Mouse (Mus musculus) heart, postnatal 0 days (tissue): ENCODE data around the gene Cyp4f40. TPM values are rescaled to one million over a fixed set of nuclear protein-coding genes. Genes with fewer than 3 reads are reported as not detected.
"Not testable (repeated sequence)": the region's sequence is repeated elsewhere in the genome, so short reads cannot be mapped to it uniquely, and the experiment has no call there.

ENCODE experiments used
- ATAC-seq: fragments of 200-750 bp; cut with Nextera tagmentation; 2 replicates; pipeline ENCODE4 v1.8.0; 2017; ENCODE audit warnings: low read depth, moderate number of reproducible peaks, moderate library complexity; ENCODE audit not compliant: insufficient read depth
- DNase-seq: peaks from one replicate; pipeline ENCODE4 v3.0.0-alpha.2; 2016; ENCODE audit warnings: low spot score
- H3K27ac ChIP-seq: fragments of 300-500 bp; sonication (generic); 2 replicates; pipeline ENCODE4 v1.5.1; 2014; ENCODE audit warnings: low read depth, mild to moderate bottlenecking
- H3K27me3 ChIP-seq: fragments of 300-500 bp; sonication (generic); 2 replicates; pipeline ENCODE4 v1.6.1; 2014; ENCODE audit warnings: low read length, mixed read lengths; ENCODE audit not compliant: control insufficient read depth, insufficient read depth
- H3K36me3 ChIP-seq: fragments of 300-500 bp; sonication (generic); replicated peaks from 2 replicates; pipeline ENCODE4 v1.6.1; 2014; ENCODE audit warnings: low read length, mixed read lengths; ENCODE audit not compliant: control insufficient read depth, insufficient read depth
- H3K4me1 ChIP-seq: fragments of 300-500 bp; sonication (generic); 2 replicates; pipeline ENCODE4 v1.6.1; 2014; ENCODE audit warnings: antibody characterized with exemption; ENCODE audit not compliant: control insufficient read depth, insufficient read depth
- H3K4me2 ChIP-seq: fragments of 300-500 bp; sonication (generic); 2 replicates; pipeline ENCODE4 v1.6.1; 2014; ENCODE audit warnings: low read depth, mild to moderate bottlenecking, low read length, moderate library complexity
- H3K4me3 ChIP-seq: fragments of 300-500 bp; sonication (generic); 2 replicates; pipeline ENCODE4 v1.5.1; 2014; ENCODE audit warnings: low read depth, low read length
- H3K9ac ChIP-seq: fragments of 300-500 bp; sonication (generic); replicated peaks from 2 replicates; pipeline ENCODE4 v1.6.1; 2014; ENCODE audit warnings: low read depth, low read length, mixed read lengths
- H3K9me3 ChIP-seq: fragments of 300-500 bp; sonication (generic); replicated peaks from 2 replicates; pipeline ENCODE4 v1.6.1; 2016; ENCODE audit warnings: low read length; ENCODE audit not compliant: control insufficient read depth
- CTCF ChIP-seq: IDR thresholded peaks from 2 replicates; pipeline ENCODE4 v1.5.1; 2016; ENCODE audit warnings: antibody characterized with exemption, control low read depth, low read depth
- EP300 ChIP-seq: IDR thresholded peaks from 2 replicates; pipeline ENCODE4 v1.6.1; 2016; ENCODE audit warnings: antibody characterized with exemption, low read depth
- WGBS: fragments of 180-500 bp; shearing (Covaris S2); extraction: QIAGEN DNeasy Blood & Tissue Kit; methylation state at CpG from one replicate; pipeline ENCODE4 v1.1.7; 2014; 5-methylcytosine and 5-hydroxymethylcytosine counted together
- polyA plus RNA-seq: library from polyadenylated mRNA; unstranded; fragments of >200 nt; fragmentation: Nextera tagmentation; extraction: Ambion mirVana; gene quantifications from 2 replicates; pipeline ENCODE4 v1.2.1, GENCODE M21; 2015
- total RNA-seq: library from RNA; depleted of rRNA; stranded (reverse); fragments of >200 nt; gene quantifications from 2 replicates; pipeline ENCODE4 v1.2.3, GENCODE M21; 2014; ENCODE audit warnings: low replicate concordance; rRNA removed

Cyp4f40 gene
- total RNA-seq (not detected in 2 replicates), polyA plus RNA-seq (not detected in 2 replicates)

GRCm38 (mm10) chr17:32658712-32659111 is at the start of gene Cyp4f40:
Cyp4f40 (plus strand) TSS chr17:32658900.
- no peaks in the 10 kb centered on the region for H3K9me3 ChIP-seq
- no peaks in the 10 kb centered on the region for H3K4me1 ChIP-seq
- DNase-seq (no peak), ATAC-seq (peak; percentile 49; the same call in 1 of the 2 replicates)
- WGBS = 16% methylated on average over 2 of the region's 2 CpGs
- no peaks in the 10 kb centered on the region for H3K27me3 ChIP-seq
- no peak within 1 kb of the TSS for H3K4me2 ChIP-seq
- H3K36me3 ChIP-seq = no peaks in the 10 kb centered on the region
- H3K9ac ChIP-seq = no peak within 1 kb of the TSS
- H3K4me3 ChIP-seq = no peak within 1 kb of the TSS
- TF ChIP-seq CTCF (no peak), EP300 (no peak)
- no peak within 1 kb of the TSS for H3K27ac ChIP-seq

GRCm38 (mm10) chr17:32610231-32610630 is 48.5 kb upstream of the Cyp4f40 start:
- DNase-seq, ATAC-seq: not testable (repeated sequence)

GRCm38 (mm10) chr17:32610896-32611295 is 47.8 kb upstream of the Cyp4f40 start:
- Histone ChIP-seq H3K9me3 (no peaks in the 10 kb centered on the region), H3K27me3 (no peaks in the 10 kb centered on the region), H3K4me1 (no peaks in the 10 kb centered on the region), H3K36me3 (no peaks in the 10 kb centered on the region), H3K9ac (no peak overlapping the region), H3K27ac (no peak overlapping the region), H3K4me2 (no peak overlapping the region), H3K4me3 (no peak overlapping the region)
- DNase-seq = no peak
- TF ChIP-seq EP300 (no peak), CTCF (no peak)
- no peak for ATAC-seq
- WGBS = 79% methylated on average over 3 of the region's 3 CpGs

More at GRCm38 (mm10) chr17:32610231-32610630, 48.5 kb upstream of the Cyp4f40 start:
- not testable (repeated sequence) for H3K9ac ChIP-seq, H3K9me3 ChIP-seq, H3K4me3 ChIP-seq, H3K27me3 ChIP-seq, H3K4me1 ChIP-seq, H3K36me3 ChIP-seq, H3K4me2 ChIP-seq, H3K27ac ChIP-seq
- 69% methylated on average over 3 of the region's 3 CpGs for WGBS

- Histone ChIP-seq H3K27me3 (no peaks in the 10 kb centered on the region), H3K4me1 (no peaks in the 10 kb centered on the region), H3K27ac (no peak overlapping the region), H3K9ac (no peak overlapping the region), H3K4me2 (no peak overlapping the region), H3K4me3 (no peak overlapping the region), H3K36me3 (no peaks in the 10 kb centered on the region), H3K9me3 (no peaks in the 10 kb centered on the region)
- no peak for DNase-seq
- WGBS = 58% methylated on average over 3 of the region's 3 CpGs
- ATAC-seq = no peak
- TF ChIP-seq CTCF (no peak), EP300 (no peak)
Measured at GRCm38 (mm10) chr17:32612417-32612816, 46.3 kb upstream of the Cyp4f40 start.

GRCm38 (mm10) chr17:32617252-32617651 is 41.4 kb upstream of the Cyp4f40 start:
- 58% methylated on average over 1 of the region's 1 CpGs for WGBS
- Histone ChIP-seq H3K9me3 (peaks cover 14% of the 10 kb centered on the region), H3K9ac (no peak overlapping the region), H3K4me1 (no peaks in the 10 kb centered on the region), H3K36me3 (no peaks in the 10 kb centered on the region), H3K27ac (no peak overlapping the region), H3K27me3 (no peaks in the 10 kb centered on the region), H3K4me3 (no peak overlapping the region), H3K4me2 (no peak overlapping the region)
- DNase-seq = no peak
- no peak for TF ChIP-seq EP300
- no peak for TF ChIP-seq CTCF
- ATAC-seq = no peak

GRCm38 (mm10) chr17:32621018-32621417 is 37.7 kb upstream of the Cyp4f40 start, which contains the start of gene Cyp4f37:
Cyp4f37 (plus strand) TSS chr17:32621309.
- not testable (repeated sequence) for H3K9ac ChIP-seq, H3K4me3 ChIP-seq, H3K36me3 ChIP-seq, DNase-seq, H3K27me3 ChIP-seq, H3K4me1 ChIP-seq, ATAC-seq, H3K27ac ChIP-seq, H3K4me2 ChIP-seq
- 50% methylated on average over 4 of the region's 4 CpGs for WGBS
- H3K9me3 ChIP-seq = peaks cover 14% of the 10 kb centered on the region

- not testable (repeated sequence) for H3K9me3 ChIP-seq, H3K9ac ChIP-seq, ATAC-seq, H3K36me3 ChIP-seq, H3K4me2 ChIP-seq, H3K27me3 ChIP-seq, H3K4me1 ChIP-seq, H3K27ac ChIP-seq, H3K4me3 ChIP-seq, DNase-seq
- 71% methylated on average over 7 of the region's 7 CpGs for WGBS
Measured at GRCm38 (mm10) chr17:32629726-32630125, 29.0 kb upstream of the Cyp4f40 start.
